Mouse (Mus musculus) ES-Bruce4 (cell line): Measurements from ENCODE around the gene Ncs1.

ENCODE experiments used
- EP300 ChIP-seq: IDR thresholded peaks from 2 replicates; pipeline ENCODE4 v1.6.1; 2011; ENCODE audit warnings: low read depth, low read length; ENCODE audit not compliant: insufficient read depth
- POLR2A ChIP-seq: IDR thresholded peaks from one replicate; pipeline ENCODE4 v1.8.1; 2011; ENCODE audit warnings: low read length; ENCODE audit not compliant: insufficient read depth

DNA sequence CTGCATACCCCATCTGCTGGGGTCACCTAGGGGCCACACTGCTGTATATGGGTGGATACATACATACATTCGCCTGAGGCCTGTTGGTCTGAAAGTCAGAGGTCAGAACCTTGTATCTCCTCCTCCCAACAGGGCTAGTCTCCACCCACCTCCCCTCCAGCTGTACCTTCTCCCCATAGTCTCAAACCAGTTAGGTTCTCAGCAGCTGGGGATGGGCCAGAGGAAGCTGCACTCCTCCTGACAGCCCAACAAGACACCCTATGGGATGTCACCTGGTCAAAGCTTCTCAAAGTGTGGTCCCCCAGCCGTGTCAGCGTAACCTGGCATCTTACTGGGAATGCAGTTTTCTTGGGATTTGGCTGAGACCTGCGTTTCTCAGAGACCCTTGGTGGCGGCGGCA, 50.8 kb downstream of the Ncs1 start:
- no peak for TF ChIP-seq EP300
- TF ChIP-seq POLR2A, result no peak
